Mouse (Mus musculus): ENCODE data around the gene Smagp. TPM values are rescaled to one million over a fixed set of nuclear protein-coding genes. Genes with fewer than 3 reads are reported as not detected.

Gene Smagp
- polyA plus RNA-seq (2015; fragmentation: Nextera tagmentation; extraction: Ambion mirVana): 94.8 and 103 TPM in 2 replicates

DNA sequence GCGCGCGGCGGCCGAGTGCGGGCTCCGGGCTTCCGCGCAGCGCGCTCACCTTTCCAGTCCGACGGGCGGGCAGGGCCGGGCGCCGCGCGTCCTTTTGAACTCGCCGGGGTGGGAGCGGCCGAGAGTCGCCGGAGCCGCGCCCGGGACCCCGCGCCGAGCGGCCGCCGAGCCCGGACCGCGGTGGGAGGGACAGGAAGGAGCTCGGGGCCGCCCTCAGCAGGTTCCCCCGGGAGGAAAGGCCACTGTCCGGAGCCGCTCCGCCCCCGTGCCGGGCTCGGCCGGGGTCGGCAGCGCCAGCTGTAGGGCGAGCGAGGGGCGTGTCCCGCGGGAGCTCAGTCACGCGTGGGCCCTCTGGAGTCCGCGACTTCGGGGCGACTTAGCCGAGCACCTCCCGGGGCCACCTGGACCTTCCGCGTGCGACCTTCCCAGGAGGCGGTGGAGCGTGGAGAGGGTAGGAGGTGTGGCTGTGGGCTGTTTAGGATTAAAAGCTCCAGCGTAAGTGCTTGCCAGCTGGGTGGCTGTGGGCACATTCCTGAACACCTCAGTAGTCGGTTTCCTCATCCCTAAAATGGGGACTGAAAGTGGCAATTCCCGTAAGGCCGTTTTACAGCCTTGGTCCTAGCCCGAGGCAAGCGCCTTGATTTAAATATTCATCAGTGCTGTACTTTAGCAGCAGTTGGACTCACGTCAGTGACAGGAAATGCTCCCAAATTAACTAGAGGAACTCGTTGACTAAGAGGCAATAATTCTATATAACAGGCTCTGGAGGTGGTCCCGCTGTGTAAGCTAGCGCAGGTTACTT lies at the start of gene Smagp:
Gene Smagp, minus strand, starts transcription at position 241 of the 802 bp plus-strand sequence.
- Histone ChIP-seq H3K27me3 (ENCODE audit: control insufficient read depth, insufficient read depth, low read length) (no peaks in the 10 kb centered on the region), H3K9me3 (ENCODE audit: control insufficient read depth, low read length) (no peaks in the 10 kb centered on the region), H3K4me2 (replicated peaks; ENCODE audit: low read depth) (peak within 1 kb of the TSS; percentile 86), H3K4me1 (replicated peaks; ENCODE audit: control insufficient read depth, insufficient read depth) (peaks cover 3% of the 10 kb centered on the region), H3K36me3 (ENCODE audit: control insufficient read depth, insufficient read depth, low read length) (no peaks in the 10 kb centered on the region), H3K9ac (ENCODE audit: low read length) (peak within 1 kb of the TSS; percentile 82), H3K4me3 (ENCODE audit: low read depth, low read length) (peak within 1 kb of the TSS; percentile 63), H3K27ac (replicated peaks) (peak within 1 kb of the TSS; percentile 96)
- peak; percentile 87 for DNase-seq (ENCODE audit: low spot score)
- peak; percentile 58 for ATAC-seq (ENCODE audit: low FRiP score, low TSS enrichment)
- WGBS: under 1% methylated on average over 69 of the region's 77 CpGs
- TF ChIP-seq EP300 (optimal IDR thresholded peaks at IDR 0.05) (no peak), CTCF (IDR thresholded peaks at IDR 0.05; ENCODE audit: low read depth) (no peak)

GRCm38 (mm10) chr15:100686434-100686833 lies 49.7 kb upstream of the Smagp start:
- no peaks in the 10 kb centered on the region for H3K36me3 ChIP-seq (ENCODE audit: control insufficient read depth, insufficient read depth, low read length)
- TF ChIP-seq EP300 (optimal IDR thresholded peaks at IDR 0.05): no peak
- TF ChIP-seq CTCF (IDR thresholded peaks at IDR 0.05; ENCODE audit: low read depth): no peak
- H3K9me3 ChIP-seq (ENCODE audit: control insufficient read depth, low read length): no peaks in the 10 kb centered on the region; the same call in 1 of the 2 replicates
- no peak for ATAC-seq (ENCODE audit: low FRiP score, low TSS enrichment)
- H3K27ac ChIP-seq (replicated peaks): 0 out of 2 replicates have a peak overlapping the region, but pooled peaks have one; percentile 8
- no peak overlapping the region for H3K4me2 ChIP-seq (replicated peaks; ENCODE audit: low read depth)
- H3K4me1 ChIP-seq (replicated peaks; ENCODE audit: control insufficient read depth, insufficient read depth): no peaks in the 10 kb centered on the region; the same call in 1 of the 2 replicates
- no peak overlapping the region for H3K9ac ChIP-seq (ENCODE audit: low read length)
- no peaks in the 10 kb centered on the region for H3K27me3 ChIP-seq (ENCODE audit: control insufficient read depth, insufficient read depth, low read length)
- WGBS: 69% methylated on average over 6 of the region's 6 CpGs
- DNase-seq (ENCODE audit: low spot score): peak; percentile 23
- no peak overlapping the region for H3K4me3 ChIP-seq (ENCODE audit: low read depth, low read length)

- Histone ChIP-seq H3K9ac (ENCODE audit: low read length) (no peak overlapping the region), H3K36me3 (ENCODE audit: control insufficient read depth, insufficient read depth, low read length) (no peaks in the 10 kb centered on the region), H3K4me3 (ENCODE audit: low read depth, low read length) (no peak overlapping the region), H3K4me1 (replicated peaks; ENCODE audit: control insufficient read depth, insufficient read depth) (no peaks in the 10 kb centered on the region; the same call in 1 of the 2 replicates), H3K27ac (replicated peaks) (no peak overlapping the region), H3K27me3 (ENCODE audit: control insufficient read depth, insufficient read depth, low read length) (no peaks in the 10 kb centered on the region), H3K4me2 (replicated peaks; ENCODE audit: low read depth) (no peak overlapping the region), H3K9me3 (ENCODE audit: control insufficient read depth, low read length) (no peaks in the 10 kb centered on the region; the same call in 1 of the 2 replicates)
- DNase-seq (ENCODE audit: low spot score) (peak; percentile 15), ATAC-seq (ENCODE audit: low FRiP score, low TSS enrichment) (no peak)
- 75% methylated on average over 8 of the region's 8 CpGs for WGBS
- TF ChIP-seq CTCF (IDR thresholded peaks at IDR 0.05; ENCODE audit: low read depth) (no peak), EP300 (optimal IDR thresholded peaks at IDR 0.05) (no peak)
Measured at GRCm38 (mm10) chr15:100685849-100686248, 49.1 kb upstream of the Smagp start.

GRCm38 (mm10) chr15:100685255-100685654 lies 48.5 kb upstream of the Smagp start:
- Histone ChIP-seq H3K4me3 (ENCODE audit: low read depth, low read length) (no peak overlapping the region), H3K9me3 (ENCODE audit: control insufficient read depth, low read length) (no peaks in the 10 kb centered on the region; the same call in 1 of the 2 replicates), H3K9ac (ENCODE audit: low read length) (no peak overlapping the region), H3K4me1 (replicated peaks; ENCODE audit: control insufficient read depth, insufficient read depth) (no peaks in the 10 kb centered on the region; the same call in 1 of the 2 replicates), H3K36me3 (ENCODE audit: control insufficient read depth, insufficient read depth, low read length) (no peaks in the 10 kb centered on the region), H3K27ac (replicated peaks) (no peak overlapping the region), H3K4me2 (replicated peaks; ENCODE audit: low read depth) (no peak overlapping the region), H3K27me3 (ENCODE audit: control insufficient read depth, insufficient read depth, low read length) (no peaks in the 10 kb centered on the region)
- no peak for TF ChIP-seq EP300 (optimal IDR thresholded peaks at IDR 0.05)
- no peak for TF ChIP-seq CTCF (IDR thresholded peaks at IDR 0.05; ENCODE audit: low read depth)
- 22% methylated on average over 13 of the region's 13 CpGs for WGBS
- ATAC-seq (ENCODE audit: low FRiP score, low TSS enrichment): no peak
- peak; percentile 56 for DNase-seq (ENCODE audit: low spot score)

- WGBS: 49% methylated on average over 10 of the region's 10 CpGs
- Histone ChIP-seq H3K27me3 (ENCODE audit: control insufficient read depth, insufficient read depth, low read length) (no peaks in the 10 kb centered on the region), H3K27ac (replicated peaks) (no peak overlapping the region), H3K9ac (ENCODE audit: low read length) (no peak overlapping the region), H3K4me1 (replicated peaks; ENCODE audit: control insufficient read depth, insufficient read depth) (no peaks in the 10 kb centered on the region; the same call in 1 of the 2 replicates), H3K4me3 (ENCODE audit: low read depth, low read length) (no peak overlapping the region), H3K36me3 (ENCODE audit: control insufficient read depth, insufficient read depth, low read length) (no peaks in the 10 kb centered on the region), H3K9me3 (ENCODE audit: control insufficient read depth, low read length) (no peaks in the 10 kb centered on the region), H3K4me2 (replicated peaks; ENCODE audit: low read depth) (no peak overlapping the region)
- ATAC-seq (ENCODE audit: low FRiP score, low TSS enrichment): peak; percentile 27; the same call in 1 of the 2 replicates
- no peak for DNase-seq (ENCODE audit: low spot score)
- TF ChIP-seq CTCF (IDR thresholded peaks at IDR 0.05; ENCODE audit: low read depth): no peak
- no peak for TF ChIP-seq EP300 (optimal IDR thresholded peaks at IDR 0.05)
Measured at GRCm38 (mm10) chr15:100684450-100684849, 47.7 kb upstream of the Smagp start.

GRCm38 (mm10) chr15:100683041-100683440 lies 46.3 kb upstream of the Smagp start:
- 46% methylated on average over 2 of the region's 2 CpGs for WGBS
- DNase-seq (ENCODE audit: low spot score) (peak; percentile 89), ATAC-seq (ENCODE audit: low FRiP score, low TSS enrichment) (peak; percentile 9; the same call in 1 of the 2 replicates)
- TF ChIP-seq EP300 (optimal IDR thresholded peaks at IDR 0.05): no peak
- peak; percentile 95 for TF ChIP-seq CTCF (IDR thresholded peaks at IDR 0.05; ENCODE audit: low read depth)
- Histone ChIP-seq H3K27me3 (ENCODE audit: control insufficient read depth, insufficient read depth, low read length) (no peaks in the 10 kb centered on the region), H3K4me2 (replicated peaks; ENCODE audit: low read depth) (no peak overlapping the region), H3K27ac (replicated peaks) (no peak overlapping the region), H3K9ac (ENCODE audit: low read length) (no peak overlapping the region), H3K9me3 (ENCODE audit: control insufficient read depth, low read length) (no peaks in the 10 kb centered on the region), H3K4me1 (replicated peaks; ENCODE audit: control insufficient read depth, insufficient read depth) (no peaks in the 10 kb centered on the region; the same call in 1 of the 2 replicates), H3K36me3 (ENCODE audit: control insufficient read depth, insufficient read depth, low read length) (no peaks in the 10 kb centered on the region), H3K4me3 (ENCODE audit: low read depth, low read length) (no peak overlapping the region)

All from stomach, postnatal 0 days (tissue).